Mouse (Mus musculus) kidney, embryonic 16.5 days (tissue): Measurements from ENCODE around the gene Taf1. TPM values are rescaled to one million over a fixed set of nuclear protein-coding genes. Genes with fewer than 3 reads are reported as not detected.

Experiments
- ATAC-seq: fragments of 200-750 bp; cut with Nextera tagmentation; 2 replicates; pipeline ENCODE4 v1.8.0; 2017; ENCODE audit warnings: moderate TSS enrichment; ENCODE audit not compliant: low FRiP score, low TSS enrichment
- H3K27ac ChIP-seq: fragments of 300-500 bp; sonication (generic); 2 replicates; pipeline ENCODE4 v1.5.1; 2014; ENCODE audit warnings: low read length
- H3K27me3 ChIP-seq: fragments of 300-500 bp; sonication (generic); 2 replicates; pipeline ENCODE4 v1.6.1; 2014; ENCODE audit warnings: low read length, control low read depth, mixed read lengths; ENCODE audit not compliant: insufficient read depth
- H3K36me3 ChIP-seq: fragments of 300-500 bp; sonication (generic); 2 replicates; pipeline ENCODE4 v1.6.1; 2014; ENCODE audit warnings: low read length, control low read depth, mixed read lengths; ENCODE audit not compliant: insufficient read depth
- H3K4me1 ChIP-seq: fragments of 300-500 bp; sonication (generic); 2 replicates; pipeline ENCODE4 v1.6.1; 2014; ENCODE audit warnings: low read length, control low read depth, mixed read lengths; ENCODE audit not compliant: insufficient read depth
- H3K4me2 ChIP-seq: fragments of 300-500 bp; sonication (generic); replicated peaks from 2 replicates; pipeline ENCODE4 v1.6.1; 2014; ENCODE audit warnings: low read depth, low read length
- H3K4me3 ChIP-seq: fragments of 300-500 bp; sonication (generic); 2 replicates; pipeline ENCODE4 v1.5.1; 2014; ENCODE audit warnings: mild to moderate bottlenecking, low read length
- H3K9ac ChIP-seq: fragments of 300-500 bp; sonication (generic); replicated peaks from 2 replicates; pipeline ENCODE4 v1.6.1; 2014; ENCODE audit warnings: low read length
- H3K9me3 ChIP-seq: fragments of 300-500 bp; sonication (generic); 2 replicates; pipeline ENCODE4 v1.6.1; 2016; ENCODE audit warnings: low read length, control low read depth
- WGBS: fragments of 180-500 bp; shearing (Covaris S2); extraction: QIAGEN DNeasy Blood & Tissue Kit; methylation state at CpG from one replicate; pipeline ENCODE4 v1.1.7; 2014; 5-methylcytosine and 5-hydroxymethylcytosine counted together
- polyA plus RNA-seq: library from polyadenylated mRNA; unstranded; fragments of >200 nt; fragmentation: Nextera tagmentation; extraction: Ambion mirVana; gene quantifications from 2 replicates; pipeline ENCODE4 v1.2.1, GENCODE M21; 2015

Taf1 gene
- polyA plus RNA-seq, 1 experiment from 2014 or later = 14.3 TPM

GRCm38 (mm10) chrX:101617889-101618288 lies 85.4 kb downstream of the Taf1 start:
- no peak overlapping the region for H3K4me3 ChIP-seq
- H3K36me3 ChIP-seq = no peaks in the 10 kb centered on the region
- 66% methylated on average over 9 of the region's 10 CpGs for WGBS
- no peaks in the 10 kb centered on the region for H3K9me3 ChIP-seq
- no peaks in the 10 kb centered on the region for H3K4me1 ChIP-seq
- no peak overlapping the region for H3K27ac ChIP-seq
- no peaks in the 10 kb centered on the region; the same call in 1 of the 2 replicates for H3K27me3 ChIP-seq
- no peak for ATAC-seq
- no peak overlapping the region for H3K9ac ChIP-seq
- H3K4me2 ChIP-seq = no peak overlapping the region

GRCm38 (mm10) chrX:101620317-101620716 lies 87.8 kb downstream of the Taf1 start:
- H3K9ac ChIP-seq = no peak overlapping the region
- 65% methylated on average over 6 of the region's 6 CpGs for WGBS
- no peaks in the 10 kb centered on the region for H3K9me3 ChIP-seq
- H3K27ac ChIP-seq = no peak overlapping the region
- H3K4me2 ChIP-seq = no peak overlapping the region
- H3K4me3 ChIP-seq = no peak overlapping the region
- no peaks in the 10 kb centered on the region for H3K36me3 ChIP-seq
- ATAC-seq = no peak
- H3K27me3 ChIP-seq = no peaks in the 10 kb centered on the region
- no peaks in the 10 kb centered on the region for H3K4me1 ChIP-seq

GRCm38 (mm10) chrX:101622539-101622938 lies 90.0 kb downstream of the Taf1 start:
- Histone ChIP-seq H3K9me3 (no peaks in the 10 kb centered on the region), H3K27ac (no peak overlapping the region), H3K4me1 (no peaks in the 10 kb centered on the region), H3K9ac (no peak overlapping the region), H3K36me3 (no peaks in the 10 kb centered on the region), H3K4me3 (no peak overlapping the region), H3K4me2 (no peak overlapping the region), H3K27me3 (no peaks in the 10 kb centered on the region)
- WGBS = 57% methylated on average over 3 of the region's 3 CpGs
- no peak for ATAC-seq

- no peaks in the 10 kb centered on the region for H3K4me1 ChIP-seq
- 38% methylated on average over 8 of the region's 9 CpGs for WGBS
- H3K27ac ChIP-seq = no peak overlapping the region
- H3K4me3 ChIP-seq = no peak overlapping the region
- no peak for ATAC-seq
- H3K4me2 ChIP-seq = no peak overlapping the region
- no peaks in the 10 kb centered on the region for H3K36me3 ChIP-seq
- H3K27me3 ChIP-seq = peaks cover 25% of the 10 kb centered on the region; the same call in 1 of the 2 replicates
- H3K9me3 ChIP-seq = no peaks in the 10 kb centered on the region
- no peak overlapping the region for H3K9ac ChIP-seq
These were observed 104.4 kb downstream of the Taf1 start for GRCm38 (mm10) chrX:101636821-101637525.

- Histone ChIP-seq H3K4me2 (peak overlapping the region; percentile 55; the same call in 1 of the 2 replicates), H3K36me3 (peaks cover 2% of the 10 kb centered on the region; the same call in 1 of the 2 replicates), H3K27ac (no peak overlapping the region; the same call in 1 of the 2 replicates), H3K9me3 (no peaks in the 10 kb centered on the region), H3K27me3 (peaks cover 27% of the 10 kb centered on the region; the same call in 1 of the 2 replicates), H3K9ac (no peak overlapping the region), H3K4me3 (peak overlapping the region; percentile 79; the same call in 1 of the 2 replicates), H3K4me1 (0 out of 2 replicates have a peak, but pooled peaks cover 4% of the 10 kb centered on the region)
- WGBS = 30% methylated on average over 3 of the region's 3 CpGs
- no peak for ATAC-seq
These were observed 106.3 kb downstream of the Taf1 start for GRCm38 (mm10) chrX:101638856-101639255.

- peak overlapping the region; percentile 79 for H3K4me3 ChIP-seq
- H3K4me2 ChIP-seq = peak overlapping the region; percentile 55
- H3K27me3 ChIP-seq = peaks cover 27% of the 10 kb centered on the region; the same call in 1 of the 2 replicates
- WGBS = 24% methylated on average over 13 of the region's 13 CpGs
- H3K9ac ChIP-seq = peak overlapping the region; percentile 61
- H3K4me1 ChIP-seq = 0 out of 2 replicates have a peak, but pooled peaks cover 4% of the 10 kb centered on the region
- H3K9me3 ChIP-seq = no peaks in the 10 kb centered on the region
- ATAC-seq = no peak
- peak overlapping the region; percentile 71; the same call in 1 of the 2 replicates for H3K27ac ChIP-seq
- peaks cover 3% of the 10 kb centered on the region; the same call in 1 of the 2 replicates for H3K36me3 ChIP-seq
These were observed 106.8 kb downstream of the Taf1 start for GRCm38 (mm10) chrX:101639306-101639705.

- Histone ChIP-seq H3K4me1 (0 out of 2 replicates have a peak, but pooled peaks cover 4% of the 10 kb centered on the region), H3K36me3 (peaks cover 3% of the 10 kb centered on the region; the same call in 1 of the 2 replicates), H3K9me3 (no peaks in the 10 kb centered on the region), H3K27me3 (peaks cover 27% of the 10 kb centered on the region; the same call in 1 of the 2 replicates), H3K4me3 (peak within 1 kb of the TSS; percentile 79), H3K27ac (peak within 1 kb of the TSS; percentile 85), H3K4me2 (peak within 1 kb of the TSS; percentile 62), H3K9ac (peak within 1 kb of the TSS; percentile 91)
- peak; percentile 96 for ATAC-seq
- 21% methylated on average over 24 of the region's 24 CpGs for WGBS
These were observed 107.2 kb downstream of the Taf1 start, which contains the start of gene Ogt for GRCm38 (mm10) chrX:101639741-101640166. Ogt (plus strand) TSS chrX:101640060.

- Histone ChIP-seq H3K4me1 (0 out of 2 replicates have a peak, but pooled peaks cover 4% of the 10 kb centered on the region), H3K4me2 (peak overlapping the region; percentile 62), H3K9me3 (no peaks in the 10 kb centered on the region), H3K27ac (peak overlapping the region; percentile 85), H3K4me3 (peak overlapping the region; percentile 79), H3K9ac (peak overlapping the region; percentile 91), H3K27me3 (peaks cover 27% of the 10 kb centered on the region; the same call in 1 of the 2 replicates), H3K36me3 (peaks cover 6% of the 10 kb centered on the region; the same call in 1 of the 2 replicates)
- WGBS = 25% methylated on average over 45 of the region's 45 CpGs
- peak; percentile 35; the same call in 1 of the 2 replicates for ATAC-seq
These were observed 107.9 kb downstream of the Taf1 start for GRCm38 (mm10) chrX:101640194-101641160.

GRCm38 (mm10) chrX:101641161-101641530 lies 108.6 kb downstream of the Taf1 start:
- peak overlapping the region; percentile 91 for H3K9ac ChIP-seq
- H3K36me3 ChIP-seq = peaks cover 7% of the 10 kb centered on the region; the same call in 1 of the 2 replicates
- peaks cover 27% of the 10 kb centered on the region; the same call in 1 of the 2 replicates for H3K27me3 ChIP-seq
- H3K4me1 ChIP-seq = 0 out of 2 replicates have a peak, but pooled peaks cover 4% of the 10 kb centered on the region
- peak overlapping the region; percentile 79 for H3K4me3 ChIP-seq
- no peak for ATAC-seq
- peak overlapping the region; percentile 85; the same call in 1 of the 2 replicates for H3K27ac ChIP-seq
- no peaks in the 10 kb centered on the region for H3K9me3 ChIP-seq
- 18% methylated on average over 6 of the region's 6 CpGs for WGBS
- peak overlapping the region; percentile 62 for H3K4me2 ChIP-seq
